Mouse (Mus musculus): ENCODE results near the gene Gm17190. TPM values are rescaled to one million over a fixed set of nuclear protein-coding genes. Genes with fewer than 3 reads are reported as not detected.
"Not testable (repeated sequence)": the region's sequence is repeated elsewhere in the genome, so short reads cannot be mapped to it uniquely, and the experiment has no call there.

The Gm17190 gene
- polyA plus RNA-seq (2012): not detected in 2 replicates

DNA sequence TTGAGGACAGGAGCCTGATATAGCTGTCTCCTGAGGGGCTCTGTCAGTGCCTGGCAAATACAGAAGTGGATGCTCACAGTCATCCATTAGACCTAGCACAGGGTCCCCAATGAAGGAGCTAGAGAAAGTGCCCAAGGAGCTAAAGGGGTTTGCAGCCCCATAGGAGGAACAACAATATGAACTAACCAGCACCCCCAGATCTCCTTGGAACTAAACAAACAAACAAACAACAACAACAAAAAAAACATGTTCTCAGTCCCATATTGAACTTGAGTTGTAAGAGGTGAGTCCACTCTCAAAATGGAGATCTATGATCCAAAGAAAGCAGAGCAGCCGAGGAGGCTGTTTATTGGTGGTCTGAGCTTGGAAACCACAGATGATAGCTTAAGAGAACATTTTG, at the start of gene Gm17190:
Gene Gm17190, plus strand, starts transcription at position 301 of the 400 bp plus-strand sequence.
- H3K4me1 ChIP-seq (ENCODE audit: control insufficient read depth); H3K27me3 ChIP-seq (ENCODE audit: control insufficient read depth); H3K9me3 ChIP-seq (ENCODE audit: control insufficient read depth, low read length); H3K4me3 ChIP-seq (replicated peaks); H3K36me3 ChIP-seq (ENCODE audit: control insufficient read depth): not testable (repeated sequence)

DNA sequence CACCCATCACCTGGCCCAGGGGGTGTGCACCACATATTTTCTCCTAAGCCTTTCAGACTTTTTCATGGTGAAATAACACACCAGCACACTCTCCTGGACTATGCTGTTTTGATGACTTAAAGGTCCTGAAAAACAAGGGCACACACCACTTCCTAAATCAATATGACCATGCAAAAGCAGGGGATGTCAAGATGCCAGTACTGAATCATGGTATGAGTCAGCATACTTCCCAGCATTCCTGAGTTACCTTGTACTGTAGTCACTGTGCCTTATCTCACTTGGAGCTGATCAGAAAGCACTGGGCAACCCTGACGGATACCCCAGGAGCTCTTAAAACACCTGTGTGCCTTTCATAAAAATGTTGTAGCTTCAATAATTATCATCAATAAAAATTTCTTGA, 42.3 kb upstream of the Gm17190 start:
- no peak overlapping the region for H3K4me3 ChIP-seq (replicated peaks)
- H3K9me3 ChIP-seq (ENCODE audit: control insufficient read depth, low read length): no peaks in the 10 kb centered on the region
- no peaks in the 10 kb centered on the region for H3K27me3 ChIP-seq (ENCODE audit: control insufficient read depth)
- TF ChIP-seq GATA1 (IDR thresholded peaks at IDR 0.05; ENCODE audit: low read length) (no peak), TAL1 (IDR thresholded peaks at IDR 0.05; ENCODE audit: low read length) (no peak)
- H3K4me1 ChIP-seq (ENCODE audit: control insufficient read depth): no peaks in the 10 kb centered on the region
- no peaks in the 10 kb centered on the region for H3K36me3 ChIP-seq (ENCODE audit: control insufficient read depth)

GRCm38 (mm10) chr13:96040275-96041042, 41.4 kb upstream of the Gm17190 start:
- H3K36me3 ChIP-seq (ENCODE audit: control insufficient read depth): no peaks in the 10 kb centered on the region
- TF ChIP-seq TAL1 (IDR thresholded peaks at IDR 0.05; ENCODE audit: low read length): no peak
- no peak for TF ChIP-seq GATA1 (IDR thresholded peaks at IDR 0.05; ENCODE audit: low read length)
- H3K9me3 ChIP-seq (ENCODE audit: control insufficient read depth, low read length): no peaks in the 10 kb centered on the region
- no peak overlapping the region for H3K4me3 ChIP-seq (replicated peaks)
- no peaks in the 10 kb centered on the region for H3K27me3 ChIP-seq (ENCODE audit: control insufficient read depth)
- H3K4me1 ChIP-seq (ENCODE audit: control insufficient read depth): no peaks in the 10 kb centered on the region

- H3K36me3 ChIP-seq (ENCODE audit: control insufficient read depth): no peaks in the 10 kb centered on the region
- H3K9me3 ChIP-seq (ENCODE audit: control insufficient read depth, low read length): no peaks in the 10 kb centered on the region
- H3K27me3 ChIP-seq (ENCODE audit: control insufficient read depth): no peaks in the 10 kb centered on the region
- H3K4me3 ChIP-seq (replicated peaks): no peak overlapping the region
- H3K4me1 ChIP-seq (ENCODE audit: control insufficient read depth): no peaks in the 10 kb centered on the region
- TF ChIP-seq GATA1 (IDR thresholded peaks at IDR 0.05; ENCODE audit: low read length) (no peak), TAL1 (IDR thresholded peaks at IDR 0.05; ENCODE audit: low read length) (no peak)
Measured at GRCm38 (mm10) chr13:96045396-96045795, 36.5 kb upstream of the Gm17190 start.

- Histone ChIP-seq H3K27me3 (ENCODE audit: control insufficient read depth) (no peaks in the 10 kb centered on the region), H3K36me3 (ENCODE audit: control insufficient read depth) (no peaks in the 10 kb centered on the region), H3K9me3 (ENCODE audit: control insufficient read depth, low read length) (no peaks in the 10 kb centered on the region), H3K4me3 (replicated peaks) (no peak overlapping the region), H3K4me1 (ENCODE audit: control insufficient read depth) (no peaks in the 10 kb centered on the region)
- no peak for TF ChIP-seq GATA1 (IDR thresholded peaks at IDR 0.05; ENCODE audit: low read length)
- no peak for TF ChIP-seq TAL1 (IDR thresholded peaks at IDR 0.05; ENCODE audit: low read length)
Measured at GRCm38 (mm10) chr13:96052755-96053154, 29.1 kb upstream of the Gm17190 start.

DNA sequence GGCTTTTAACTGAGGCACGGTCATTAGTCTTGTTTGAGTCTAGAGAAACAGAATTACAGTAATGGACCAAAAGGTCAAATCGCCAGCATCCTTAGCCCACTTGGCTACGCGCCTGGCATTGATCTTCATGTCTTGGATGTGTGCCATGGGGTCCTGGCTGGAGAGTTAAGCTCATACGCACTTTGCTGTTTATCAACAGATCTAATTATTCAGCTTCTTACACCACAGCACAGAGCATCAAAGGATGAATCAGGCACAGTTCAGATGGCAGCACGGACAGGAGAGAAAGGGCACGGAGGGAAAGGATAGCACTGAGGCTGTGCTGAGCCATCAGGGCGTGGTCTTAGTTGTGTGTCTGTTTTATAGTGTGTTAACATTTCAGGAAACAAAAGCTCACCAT, 8.3 kb upstream of the Gm17190 start:
- Histone ChIP-seq H3K4me1 (ENCODE audit: control insufficient read depth) (no peaks in the 10 kb centered on the region), H3K36me3 (ENCODE audit: control insufficient read depth) (no peaks in the 10 kb centered on the region), H3K4me3 (replicated peaks) (no peak overlapping the region), H3K9me3 (ENCODE audit: control insufficient read depth, low read length) (no peaks in the 10 kb centered on the region), H3K27me3 (ENCODE audit: control insufficient read depth) (no peaks in the 10 kb centered on the region)
- TF ChIP-seq GATA1 (IDR thresholded peaks at IDR 0.05; ENCODE audit: low read length) (no peak), TAL1 (IDR thresholded peaks at IDR 0.05; ENCODE audit: low read length) (no peak)

DNA sequence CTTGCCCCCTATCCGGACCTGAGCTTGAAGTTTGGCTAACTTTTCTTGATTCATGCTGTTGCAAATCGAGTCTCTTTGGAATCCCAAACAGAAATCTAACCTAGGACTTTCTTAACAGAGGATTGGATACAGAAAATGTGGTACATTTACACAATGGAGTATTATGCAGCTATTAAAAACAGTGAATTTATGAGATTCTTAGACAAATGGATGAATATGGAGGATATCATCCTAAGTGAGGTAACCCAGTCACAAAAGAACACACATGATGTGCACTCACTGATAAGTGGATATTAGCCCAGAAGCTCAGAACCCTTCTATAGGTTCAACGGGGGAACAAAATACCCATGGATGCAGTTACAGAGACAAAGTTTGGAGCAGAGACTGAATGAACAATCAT, 578 bp upstream of the Gm17190 start, which contains the start of gene Gm20075:
Gene Gm20075, minus strand, starts transcription at position 101 of the 400 bp plus-strand sequence.
- not testable (repeated sequence) for H3K36me3 ChIP-seq (ENCODE audit: control insufficient read depth); H3K4me3 ChIP-seq (replicated peaks); H3K27me3 ChIP-seq (ENCODE audit: control insufficient read depth); H3K4me1 ChIP-seq (ENCODE audit: control insufficient read depth); H3K9me3 ChIP-seq (ENCODE audit: control insufficient read depth, low read length)

DNA sequence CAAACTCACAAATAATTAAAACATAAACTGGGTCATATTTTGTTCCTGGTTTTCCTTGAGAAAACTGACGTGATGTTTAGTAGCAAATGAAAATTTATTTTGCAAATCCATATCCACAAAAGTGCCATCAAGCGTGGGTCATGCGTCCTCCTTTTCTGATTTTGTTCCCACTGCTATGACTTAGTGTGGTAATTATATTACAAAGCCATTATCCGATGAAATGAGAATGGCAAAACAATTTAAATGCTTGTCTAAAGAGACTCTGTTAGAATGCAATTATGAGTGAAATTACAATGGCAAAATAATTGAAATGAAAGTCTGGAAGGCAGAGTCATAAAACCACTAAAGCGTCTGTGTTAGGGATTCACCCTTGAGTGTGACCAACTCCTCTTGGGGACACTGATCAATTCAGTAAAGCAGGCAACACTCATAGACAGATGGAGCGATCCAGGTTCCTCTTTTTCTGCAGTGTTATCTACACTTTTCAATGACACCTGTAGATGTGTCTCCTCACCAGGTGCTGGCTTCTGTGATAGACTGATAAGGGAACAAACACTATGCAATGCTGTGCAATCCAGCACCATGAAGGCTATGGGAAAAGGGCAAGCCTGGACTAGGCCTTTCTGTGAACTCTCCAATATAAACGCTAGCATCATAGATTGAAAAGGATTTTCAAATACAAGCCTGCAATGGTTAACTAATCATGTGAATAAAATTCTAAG, 3.9 kb downstream of the Gm17190 start:
- H3K4me3 ChIP-seq (replicated peaks): no peak overlapping the region
- no peaks in the 10 kb centered on the region for H3K9me3 ChIP-seq (ENCODE audit: control insufficient read depth, low read length)
- no peaks in the 10 kb centered on the region for H3K36me3 ChIP-seq (ENCODE audit: control insufficient read depth)
- H3K4me1 ChIP-seq (ENCODE audit: control insufficient read depth): no peaks in the 10 kb centered on the region
- H3K27me3 ChIP-seq (ENCODE audit: control insufficient read depth): no peaks in the 10 kb centered on the region
- TF ChIP-seq GATA1 (IDR thresholded peaks at IDR 0.05; ENCODE audit: low read length): no peak
- TF ChIP-seq TAL1 (IDR thresholded peaks at IDR 0.05; ENCODE audit: low read length): no peak

GRCm38 (mm10) chr13:96090929-96091328, 9.1 kb downstream of the Gm17190 start:
- Histone ChIP-seq H3K27me3 (ENCODE audit: control insufficient read depth) (no peaks in the 10 kb centered on the region), H3K4me3 (replicated peaks) (no peak overlapping the region), H3K9me3 (ENCODE audit: control insufficient read depth, low read length) (no peaks in the 10 kb centered on the region), H3K36me3 (ENCODE audit: control insufficient read depth) (no peaks in the 10 kb centered on the region), H3K4me1 (ENCODE audit: control insufficient read depth) (no peaks in the 10 kb centered on the region)
- TF ChIP-seq TAL1 (IDR thresholded peaks at IDR 0.05; ENCODE audit: low read length): no peak
- no peak for TF ChIP-seq GATA1 (IDR thresholded peaks at IDR 0.05; ENCODE audit: low read length)

Measured in erythroblast, embryonic 14.5 days (primary cell).